Mouse (Mus musculus) liver, embryonic 11.5 days (tissue): ENCODE measurements around the gene Prpsap1. TPM values are rescaled to one million over a fixed set of nuclear protein-coding genes. Genes with fewer than 3 reads are reported as not detected.

Source experiments
- ATAC-seq: fragments of 200-750 bp; cut with Nextera tagmentation; replicated peaks from 2 replicates; pipeline ENCODE4 v1.8.0; 2017; ENCODE audit warnings: moderate number of reproducible peaks, mild to moderate bottlenecking, moderate TSS enrichment, moderate library complexity; ENCODE audit not compliant: low FRiP score
- DNase-seq: peaks from one replicate; pipeline ENCODE4 v3.0.0-alpha.2; 2017; ENCODE audit warnings: low spot score
- H3K27ac ChIP-seq: fragments of 300-500 bp; sonication (generic); 2 replicates; pipeline ENCODE4 v1.5.1; 2014; ENCODE audit warnings: mild to moderate bottlenecking, low read depth, low read length, control low read depth
- H3K27me3 ChIP-seq: fragments of 300-500 bp; sonication (generic); replicated peaks from 2 replicates; pipeline ENCODE4 v1.6.1; 2014; ENCODE audit warnings: low read length, mixed read lengths; ENCODE audit not compliant: control insufficient read depth, insufficient read depth
- H3K36me3 ChIP-seq: fragments of 300-500 bp; sonication (generic); 2 replicates; pipeline ENCODE4 v1.6.1; 2014; ENCODE audit warnings: mild to moderate bottlenecking, low read length, moderate library complexity, mixed read lengths; ENCODE audit not compliant: control insufficient read depth, insufficient read depth
- H3K4me1 ChIP-seq: fragments of 300-500 bp; sonication (generic); replicated peaks from 2 replicates; pipeline ENCODE4 v1.6.1; 2014; ENCODE audit warnings: low read length, mixed read lengths; ENCODE audit not compliant: control insufficient read depth, insufficient read depth
- H3K4me2 ChIP-seq: fragments of 300-500 bp; sonication (generic); 2 replicates; pipeline ENCODE4 v1.6.1; 2014; ENCODE audit warnings: mild to moderate bottlenecking, control low read depth, moderate library complexity
- H3K4me3 ChIP-seq: fragments of 300-500 bp; sonication (generic); 2 replicates; pipeline ENCODE4 v1.5.1; 2014; ENCODE audit warnings: low read depth, low read length, control low read depth
- H3K9ac ChIP-seq: fragments of 300-500 bp; sonication (generic); 2 replicates; pipeline ENCODE4 v1.6.1; 2014; ENCODE audit warnings: low read depth, low read length, control low read depth
- H3K9me3 ChIP-seq: fragments of 300-500 bp; sonication (generic); 2 replicates; pipeline ENCODE4 v1.6.1; 2016; ENCODE audit warnings: low read length, inconsistent platforms, mixed read lengths; ENCODE audit not compliant: control insufficient read depth
- WGBS: fragments of 180-500 bp; shearing (Covaris S2); extraction: QIAGEN DNeasy Blood & Tissue Kit; methylation state at CpG from one replicate; pipeline ENCODE4 v1.1.7; 2014; 5-methylcytosine and 5-hydroxymethylcytosine counted together
- polyA plus RNA-seq: library from polyadenylated mRNA; unstranded; fragments of >200 nt; fragmentation: Nextera tagmentation; extraction: Ambion mirVana; gene quantifications from 2 replicates; pipeline ENCODE4 v1.2.1, GENCODE M21; 2014

Prpsap1 gene
- polyA plus RNA-seq, 1 experiment from 2014 or later, result 133 TPM

GRCm38 (mm10) chr11:116449341-116449740 lies 44.7 kb downstream of the Prpsap1 start:
- Histone ChIP-seq H3K4me2 (no peak overlapping the region), H3K9me3 (no peaks in the 10 kb centered on the region), H3K27me3 (peaks cover 13% of the 10 kb centered on the region), H3K4me3 (no peak overlapping the region), H3K4me1 (peaks cover 4% of the 10 kb centered on the region), H3K36me3 (no peaks in the 10 kb centered on the region), H3K27ac (no peak overlapping the region), H3K9ac (no peak overlapping the region)
- WGBS, result 91% methylated on average over 3 of the region's 3 CpGs
- ATAC-seq (no peak), DNase-seq (no peak)

- Histone ChIP-seq H3K27ac (no peak overlapping the region), H3K9me3 (no peaks in the 10 kb centered on the region), H3K4me2 (no peak overlapping the region), H3K4me1 (peaks cover 4% of the 10 kb centered on the region), H3K36me3 (no peaks in the 10 kb centered on the region), H3K9ac (no peak overlapping the region), H3K27me3 (peaks cover 13% of the 10 kb centered on the region), H3K4me3 (no peak overlapping the region)
- ATAC-seq, result no peak
- DNase-seq, result no peak
- 69% methylated on average over 5 of the region's 5 CpGs for WGBS
Measured at GRCm38 (mm10) chr11:116447822-116448221, 46.2 kb downstream of the Prpsap1 start.

- DNase-seq (no peak), ATAC-seq (0 out of 2 replicates have a peak, but pooled peaks have one; percentile 9)
- H3K27me3 ChIP-seq, result peaks cover 13% of the 10 kb centered on the region
- no peak overlapping the region for H3K27ac ChIP-seq
- no peak overlapping the region for H3K9ac ChIP-seq
- H3K4me3 ChIP-seq, result no peak overlapping the region
- H3K36me3 ChIP-seq, result no peaks in the 10 kb centered on the region
- H3K9me3 ChIP-seq, result no peaks in the 10 kb centered on the region
- peaks cover 4% of the 10 kb centered on the region for H3K4me1 ChIP-seq
- no peak overlapping the region for H3K4me2 ChIP-seq
- WGBS, result 12% methylated on average over 19 of the region's 19 CpGs
Measured at GRCm38 (mm10) chr11:116446308-116446887, 47.6 kb downstream of the Prpsap1 start.

DNA sequence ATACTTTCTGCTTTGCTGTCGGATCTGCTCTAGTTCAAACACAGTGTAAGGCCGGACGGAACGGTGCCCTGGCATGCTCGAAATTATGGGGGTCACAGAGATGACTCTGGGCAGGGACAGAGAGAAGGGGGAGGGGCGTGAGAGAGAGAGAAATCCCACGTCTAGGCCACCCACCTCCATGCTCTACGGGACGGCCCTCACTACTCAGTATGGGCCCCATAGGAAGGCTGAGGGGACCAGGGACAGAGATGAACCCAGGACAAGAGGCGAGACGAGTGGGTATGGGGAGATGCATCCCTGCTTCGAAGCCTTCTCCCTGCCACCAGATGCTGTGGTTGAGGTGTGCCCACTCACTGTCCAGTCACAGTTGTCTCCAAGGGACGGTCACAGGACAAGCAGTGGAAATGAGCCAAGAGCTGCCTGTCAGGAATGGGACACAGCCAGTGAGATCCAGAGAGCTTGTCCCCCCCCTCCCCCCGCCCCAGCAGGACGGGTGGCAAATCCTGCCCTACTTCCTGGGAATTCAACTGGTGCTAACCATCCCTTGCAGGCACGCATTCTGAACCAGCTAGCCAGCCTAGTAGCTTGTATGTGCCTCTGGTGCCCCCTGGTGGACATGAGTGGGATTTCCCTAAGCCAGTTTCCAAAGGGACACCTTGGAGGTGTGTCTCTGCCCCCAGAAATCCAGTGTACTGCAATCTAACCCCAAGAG lies 48.2 kb downstream of the Prpsap1 start:
- ATAC-seq, result peak; percentile 38
- Histone ChIP-seq H3K27ac (no peak overlapping the region), H3K9ac (no peak overlapping the region), H3K36me3 (no peaks in the 10 kb centered on the region), H3K4me3 (no peak overlapping the region), H3K9me3 (no peaks in the 10 kb centered on the region), H3K4me2 (peak overlapping the region; percentile 24; the same call in 1 of the 2 replicates), H3K4me1 (peaks cover 4% of the 10 kb centered on the region), H3K27me3 (peaks cover 13% of the 10 kb centered on the region)
- 38% methylated on average over 16 of the region's 16 CpGs for WGBS
- peak; percentile 91 for DNase-seq

DNA sequence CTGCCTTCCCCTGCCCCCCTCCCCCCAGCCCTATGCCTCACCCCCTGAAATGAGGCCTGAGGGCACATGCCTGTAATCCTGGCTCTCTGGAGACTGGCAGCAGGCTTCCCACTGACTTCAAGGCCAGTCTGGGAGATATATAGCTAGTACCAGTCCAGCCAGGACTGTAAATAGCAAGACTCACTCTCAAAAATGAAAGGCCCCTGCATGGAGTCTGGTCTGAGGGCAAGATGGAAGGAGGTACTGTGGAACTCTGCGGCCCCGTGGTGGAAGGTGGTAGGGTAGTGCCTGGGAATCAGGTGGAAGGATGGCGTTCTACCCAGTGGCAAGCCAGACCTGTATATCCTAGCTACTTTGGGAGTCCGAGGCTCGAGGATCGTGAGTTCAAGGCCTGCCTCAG lies 50.1 kb downstream of the Prpsap1 start:
- 91% methylated on average over 6 of the region's 6 CpGs for WGBS
- H3K4me2 ChIP-seq, result no peak overlapping the region
- 0 out of 2 replicates have a peak, but pooled peaks cover 2% of the 10 kb centered on the region for H3K36me3 ChIP-seq
- peaks cover 13% of the 10 kb centered on the region for H3K27me3 ChIP-seq
- no peak overlapping the region for H3K4me3 ChIP-seq
- ATAC-seq (no peak), DNase-seq (no peak)
- H3K9ac ChIP-seq, result no peak overlapping the region
- no peaks in the 10 kb centered on the region for H3K9me3 ChIP-seq
- no peak overlapping the region for H3K27ac ChIP-seq
- peaks cover 10% of the 10 kb centered on the region for H3K4me1 ChIP-seq

DNA sequence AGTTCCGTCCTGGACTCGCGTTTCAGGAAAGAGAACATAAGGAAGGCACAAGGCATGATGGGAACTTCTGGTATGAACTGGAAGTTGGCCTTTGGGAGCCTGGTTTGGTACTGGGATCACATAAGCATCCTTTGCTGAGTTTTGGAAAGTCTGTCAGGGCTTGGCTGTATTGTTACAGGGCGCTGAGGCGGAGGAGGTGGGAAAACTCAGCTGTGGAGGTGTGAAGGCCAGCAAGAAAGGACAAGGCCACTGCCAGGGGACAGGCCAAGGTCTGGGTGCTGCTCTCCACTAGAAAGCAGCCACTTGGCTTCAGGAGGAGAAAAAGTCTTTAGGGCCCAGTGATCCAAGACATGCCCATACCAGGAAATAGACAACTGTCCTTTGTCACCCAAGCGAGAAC lies 50.7 kb downstream of the Prpsap1 start:
- H3K4me3 ChIP-seq, result no peak overlapping the region
- WGBS, result 86% methylated on average over 6 of the region's 6 CpGs
- no peaks in the 10 kb centered on the region for H3K9me3 ChIP-seq
- 0 out of 2 replicates have a peak, but pooled peaks cover 2% of the 10 kb centered on the region for H3K36me3 ChIP-seq
- H3K27ac ChIP-seq, result no peak overlapping the region
- no peak overlapping the region for H3K9ac ChIP-seq
- H3K4me2 ChIP-seq, result no peak overlapping the region
- no peak for ATAC-seq
- peaks cover 10% of the 10 kb centered on the region for H3K4me1 ChIP-seq
- peaks cover 13% of the 10 kb centered on the region for H3K27me3 ChIP-seq
- DNase-seq, result no peak

GRCm38 (mm10) chr11:116442867-116443177 lies 51.2 kb downstream of the Prpsap1 start:
- 81% methylated on average over 6 of the region's 6 CpGs for WGBS
- Histone ChIP-seq H3K9me3 (no peaks in the 10 kb centered on the region), H3K4me3 (no peak overlapping the region), H3K9ac (0 out of 2 replicates have a peak overlapping the region, but pooled peaks have one; percentile 7), H3K27me3 (peaks cover 11% of the 10 kb centered on the region), H3K4me2 (no peak overlapping the region), H3K4me1 (peaks cover 10% of the 10 kb centered on the region), H3K36me3 (0 out of 2 replicates have a peak, but pooled peaks cover 2% of the 10 kb centered on the region), H3K27ac (no peak overlapping the region)
- ATAC-seq (no peak), DNase-seq (no peak)

- no peak for ATAC-seq
Measured at GRCm38 (mm10) chr11:116442129-116442866, 51.7 kb downstream of the Prpsap1 start.

More at GRCm38 (mm10) chr11:116442129-116442866, 51.7 kb downstream of the Prpsap1 start:
- DNase-seq, result no peak
- no peak overlapping the region for H3K4me2 ChIP-seq
- WGBS, result 73% methylated on average over 15 of the region's 15 CpGs
- peaks cover 14% of the 10 kb centered on the region for H3K4me1 ChIP-seq
- no peak overlapping the region for H3K27ac ChIP-seq
- peaks cover 7% of the 10 kb centered on the region for H3K36me3 ChIP-seq
- peaks cover 8% of the 10 kb centered on the region for H3K27me3 ChIP-seq
- H3K9me3 ChIP-seq, result no peaks in the 10 kb centered on the region
- no peak overlapping the region for H3K4me3 ChIP-seq
- H3K9ac ChIP-seq, result no peak overlapping the region
